ENCODE assay signal across 18 mouse cellular contexts in genomic region chr2:114848439-114848838, GRCm38 (mm10).
"Had no signal": no experiment of that assay in that cellular context is flagged by ENCODE, and none has a peak within 500 bp of the region (broad histone marks: within the 10 kb centered on the region; RNA-seq: fewer than 3 reads in every experiment).

No protein-coding gene starts in this region.

- H3K4me1 ChIP-seq: midbrain, embryonic 10.5 days; midbrain, embryonic 15.5 days; neural tube, embryonic 13.5 days; neural tube, embryonic 15.5 days had no signal

- H3K4me2 ChIP-seq: lung, embryonic 14.5 days; midbrain, embryonic 13.5 days; midbrain, embryonic 15.5 days; neural tube, embryonic 13.5 days; neural tube, embryonic 15.5 days had no signal

- H3K36me3 ChIP-seq: midbrain, embryonic 10.5 days; midbrain, embryonic 13.5 days; midbrain, embryonic 15.5 days; neural tube, embryonic 13.5 days; neural tube, embryonic 15.5 days had no signal

- ATAC-seq: midbrain, embryonic 13.5 days; midbrain, embryonic 15.5 days had no signal

- H3K27ac ChIP-seq: midbrain, embryonic 10.5 days; midbrain, embryonic 13.5 days; midbrain, embryonic 15.5 days; neural tube, embryonic 13.5 days; neural tube, embryonic 15.5 days had no signal

- H3K9ac ChIP-seq: lung, embryonic 14.5 days; midbrain, embryonic 13.5 days; midbrain, embryonic 15.5 days; neural tube, embryonic 13.5 days; neural tube, embryonic 15.5 days had no signal

- H3K9me3 ChIP-seq: midbrain, embryonic 10.5 days; midbrain, embryonic 13.5 days; midbrain, embryonic 15.5 days; neural tube, embryonic 13.5 days; neural tube, embryonic 15.5 days had no signal

- H3K4me3 ChIP-seq: midbrain, embryonic 10.5 days; midbrain, embryonic 13.5 days; midbrain, embryonic 15.5 days; myocyte; neural tube, embryonic 13.5 days; neural tube, embryonic 15.5 days had no signal

- DNase-seq: lung, adult 18-20 months; lung, embryonic 14.5 days; lung, postnatal 10 days; lung, postnatal 4 days; retina, postnatal 1 day; right cerebral cortex, adult 18-20 months; right cerebral cortex, postnatal 25 days; right cerebral cortex, postnatal 4 days; spleen, adult 18-20 months; thymus, adult 2 months; thymus, postnatal 25 days; thymus, postnatal 4 days had no signal

- H3K27me3 ChIP-seq: midbrain, embryonic 13.5 days; midbrain, embryonic 15.5 days; neural tube, embryonic 13.5 days; neural tube, embryonic 15.5 days had no signal
